Mouse (Mus musculus): ENCODE measurements around the gene Rgr. TPM values are rescaled to one million over a fixed set of nuclear protein-coding genes. Genes with fewer than 3 reads are reported as not detected.
"Not testable (repeated sequence)": the region's sequence is repeated elsewhere in the genome, so short reads cannot be mapped to it uniquely, and the experiment has no call there.

Rgr gene
- polyA plus RNA-seq, 1 experiment, result 0.02 TPM

DNA sequence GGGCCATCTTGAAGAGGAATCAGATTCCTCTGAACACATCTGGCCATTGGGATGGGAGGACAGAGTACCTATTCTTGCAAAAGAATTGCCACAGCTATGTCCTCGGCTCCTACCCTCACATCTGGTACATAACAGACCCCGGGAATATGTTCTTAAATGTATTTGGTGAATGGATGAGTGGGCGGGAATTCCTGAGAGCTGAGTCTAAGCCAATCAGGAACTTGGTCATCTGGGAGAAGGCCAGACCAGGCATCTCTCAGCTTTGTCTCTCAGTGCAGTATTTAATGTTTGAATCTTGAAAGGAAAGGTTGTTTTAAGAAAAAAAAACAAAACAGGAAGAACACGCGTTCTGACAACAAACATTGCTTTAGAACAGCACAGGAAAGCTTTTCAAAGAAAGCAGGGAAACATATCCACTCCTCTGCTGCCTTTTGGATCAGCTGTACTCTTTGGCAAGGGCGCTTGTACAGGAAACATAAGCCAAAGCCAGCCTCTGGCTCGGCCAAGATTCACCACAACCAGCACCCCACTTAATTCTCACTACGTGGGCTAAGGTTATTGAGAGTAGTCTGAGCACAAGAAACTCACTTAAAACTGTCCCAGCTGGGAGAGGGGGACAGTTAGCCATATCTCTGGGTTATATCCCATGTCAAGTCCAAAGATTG lies 45.2 kb downstream of the Rgr start:
- DNase-seq (ENCODE audit: extremely low spot score in 1 of 2, low spot score in 1 of 2), result no peak

DNA sequence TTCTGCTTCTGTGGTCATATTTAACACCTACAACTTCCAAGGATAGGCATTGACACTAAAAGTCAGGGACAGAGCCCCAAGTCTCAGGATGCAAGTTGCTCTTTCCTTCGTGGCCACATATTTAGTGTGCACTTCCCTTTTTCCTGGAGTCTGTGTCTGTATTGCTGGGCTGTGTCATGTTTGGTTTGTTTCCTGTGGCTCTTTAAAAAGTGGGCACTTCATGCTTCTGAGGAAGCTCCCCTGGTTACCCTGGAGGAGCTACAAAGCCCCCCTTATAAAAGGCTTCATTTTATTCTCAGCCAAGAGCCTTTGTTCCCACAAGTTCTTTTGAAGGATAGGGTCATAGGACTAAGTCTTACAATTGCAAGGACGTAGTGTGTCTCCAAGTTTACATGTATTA lies 45.9 kb downstream of the Rgr start:
- DNase-seq (ENCODE audit: extremely low spot score in 1 of 2, low spot score in 1 of 2), result no peak

- not testable (repeated sequence) for DNase-seq (ENCODE audit: extremely low spot score in 1 of 2, low spot score in 1 of 2)
Measured at GRCm38 (mm10) chr14:37000780-37001179, 48.0 kb downstream of the Rgr start.

- DNase-seq (ENCODE audit: extremely low spot score in 1 of 2, low spot score in 1 of 2), result no peak
Measured at GRCm38 (mm10) chr14:36989784-36990183, 59.0 kb downstream of the Rgr start.

DNA sequence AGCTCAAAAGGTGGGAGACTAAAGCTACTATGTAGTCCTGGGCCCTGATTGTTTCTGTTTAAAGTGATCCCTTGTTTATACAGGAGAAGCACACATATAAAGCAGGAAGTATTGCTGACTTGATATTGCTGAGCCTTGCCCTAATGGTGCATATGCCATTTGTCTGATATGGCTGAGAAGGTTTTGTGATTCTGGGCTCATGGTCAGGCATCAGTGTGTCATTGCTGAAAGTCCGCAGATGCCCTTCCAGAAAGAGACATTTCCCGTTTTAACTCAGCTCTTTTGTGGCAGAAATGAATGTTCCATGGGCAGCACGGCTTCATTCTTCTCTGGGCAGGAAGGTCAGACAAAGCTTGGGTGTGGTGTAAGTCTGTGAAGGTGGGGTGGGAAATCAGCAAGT lies 63.1 kb downstream of the Rgr start:
- no peak for DNase-seq (ENCODE audit: extremely low spot score in 1 of 2, low spot score in 1 of 2)

Other genes with a start within 250 kb of the Rgr start
- 54.0 and 57.0 TPM in 2 replicates for gene Ccser2, start 80.2 kb downstream of the Rgr start, polyA plus RNA-seq (2012; rRNA removed)
- gene Lrit1, start 5.9 kb upstream of the Rgr start, polyA plus RNA-seq (2012; rRNA removed), result not detected in 2 replicates
- not detected in 2 replicates for gene Lrit2, start 19.0 kb upstream of the Rgr start, polyA plus RNA-seq (2012; rRNA removed)
- 112 and 126 TPM in 2 replicates for gene Cdhr1, start 49.4 kb upstream of the Rgr start, polyA plus RNA-seq (2012; rRNA removed)
- 2.9 and 4.0 TPM in 2 replicates for gene 2610528A11Rik, start 65.1 kb upstream of the Rgr start, polyA plus RNA-seq (2012; rRNA removed)
- 306 and 313 TPM in 2 replicates for gene Ghitm, start 86.3 kb upstream of the Rgr start, polyA plus RNA-seq (2012; rRNA removed)

All from frontal cortex, adult 2 months (tissue).